Mouse (Mus musculus) right cerebral cortex, adult 2 months (tissue): ENCODE data around the gene Derl2.

Experiments
- DNase-seq, 2 experiments: peaks; one replicate each; pipeline ENCODE4 v3.0.0; 2021 to 2022; ENCODE audit warnings: low spot score in 2 of 2

Gene Derl2

DNA sequence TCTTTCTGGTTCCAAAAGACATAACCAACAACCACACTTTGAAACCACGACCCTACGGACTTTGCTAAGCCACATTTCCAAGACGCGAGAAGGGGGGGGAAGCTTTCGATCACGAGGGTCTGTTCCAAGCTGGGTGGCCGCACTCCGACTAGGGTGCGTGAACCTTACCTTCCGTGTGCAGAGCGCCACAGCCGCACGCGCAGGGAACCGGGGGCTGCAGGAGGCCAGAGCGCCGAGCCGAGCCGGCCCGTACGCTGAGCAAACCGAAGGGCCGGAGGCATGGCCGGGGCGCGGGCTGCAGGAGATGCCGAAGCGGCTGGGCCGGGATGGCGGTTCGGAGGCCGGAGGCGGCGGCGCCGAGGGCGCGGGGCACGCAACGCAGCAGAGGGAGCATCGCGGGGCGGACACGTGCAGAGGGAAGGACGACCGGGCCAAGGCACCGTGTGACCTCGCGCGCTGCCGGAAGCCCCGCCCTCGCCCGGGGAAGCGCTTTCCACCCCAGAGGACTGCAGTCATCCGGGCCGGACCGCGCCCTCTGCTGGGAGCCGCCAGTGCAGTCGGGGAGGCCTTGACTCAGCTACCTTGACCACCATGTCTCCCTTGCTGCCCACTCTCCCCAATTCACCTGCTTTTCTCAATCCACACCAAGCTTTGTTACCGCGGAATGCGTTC lies 36.9 kb downstream of the Derl2 start, which contains the start of gene C1qbp:
C1qbp (minus strand) TSS at position 470 of the 672 bp plus-strand sequence.
- DNase-seq = peak; percentile 92 to 93

DNA sequence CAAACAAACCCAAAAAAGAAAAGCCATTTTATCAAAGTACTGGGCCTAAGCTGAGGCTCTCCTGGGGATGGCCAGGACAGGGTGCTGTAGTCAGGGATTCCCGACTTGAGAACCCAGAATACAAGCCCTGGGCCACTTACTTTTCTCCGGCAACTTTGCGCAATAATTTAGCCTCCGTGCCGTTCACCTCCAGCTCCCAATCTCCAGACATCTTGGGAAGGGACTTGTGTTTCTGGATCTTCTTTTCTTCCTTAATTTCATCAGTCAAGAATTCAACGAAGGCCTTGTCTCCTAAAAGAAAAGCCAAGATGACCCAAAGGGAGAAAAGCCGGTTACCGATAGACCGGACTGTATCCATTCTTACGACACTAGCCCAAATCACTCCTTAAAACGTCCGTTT lies 37.6 kb downstream of the Derl2 start:
- no peak for DNase-seq

DNA sequence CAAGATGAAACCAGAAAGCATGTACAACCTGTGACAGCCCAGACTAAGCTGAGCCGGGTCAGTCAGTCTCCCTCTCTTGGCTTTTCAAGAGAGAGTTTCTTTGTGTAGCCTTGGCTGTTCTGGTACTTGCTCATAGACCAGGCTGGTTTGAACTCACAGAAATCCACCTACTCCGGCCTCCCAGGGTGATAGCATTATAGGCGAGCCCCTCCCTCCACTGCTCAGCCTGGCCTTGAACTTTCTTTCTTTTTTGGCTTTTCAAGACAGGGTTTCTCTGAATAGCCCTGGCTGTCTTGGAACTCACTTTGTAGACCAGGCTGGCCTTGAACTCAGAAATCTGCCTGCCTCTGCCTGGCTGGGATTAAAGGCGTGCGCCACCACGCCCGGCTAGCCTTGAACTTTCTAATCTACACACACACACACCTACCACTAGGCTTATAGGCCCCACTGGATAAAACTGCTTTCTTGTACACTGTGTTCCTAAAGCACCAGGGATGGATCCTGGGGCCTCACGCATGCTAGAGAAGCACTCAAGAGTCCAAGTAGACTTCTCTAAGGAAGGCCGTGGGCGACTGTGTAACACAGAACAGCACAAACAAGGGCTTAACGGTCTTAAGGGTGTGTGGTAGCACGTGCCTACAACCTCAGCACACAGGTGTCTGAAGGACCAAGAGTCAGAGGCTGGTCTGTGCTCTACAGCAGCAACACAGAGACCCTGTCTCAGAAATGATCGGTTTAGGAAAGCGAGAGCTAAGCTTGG lies 38.7 kb downstream of the Derl2 start:
- DNase-seq = no peak

DNA sequence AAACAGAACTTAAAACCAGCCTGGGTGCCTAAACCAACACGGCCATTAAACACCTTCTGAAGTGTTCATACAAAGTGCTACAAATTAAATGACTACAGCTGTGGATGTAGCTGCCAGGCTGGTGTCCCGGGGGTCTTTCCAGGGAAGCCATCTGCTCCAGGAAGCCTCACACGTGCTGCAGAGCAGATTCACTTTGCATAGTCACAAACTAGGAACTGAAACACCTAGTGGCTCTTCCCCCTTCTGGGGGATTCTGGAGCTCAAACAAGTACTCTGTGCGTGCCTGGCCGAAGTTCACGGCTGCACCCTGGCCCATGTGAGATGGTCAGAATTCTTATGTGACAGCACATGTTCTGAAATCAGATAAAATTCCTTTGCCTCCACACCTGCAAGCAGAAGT lies 39.4 kb downstream of the Derl2 start:
- no peak for DNase-seq

DNA sequence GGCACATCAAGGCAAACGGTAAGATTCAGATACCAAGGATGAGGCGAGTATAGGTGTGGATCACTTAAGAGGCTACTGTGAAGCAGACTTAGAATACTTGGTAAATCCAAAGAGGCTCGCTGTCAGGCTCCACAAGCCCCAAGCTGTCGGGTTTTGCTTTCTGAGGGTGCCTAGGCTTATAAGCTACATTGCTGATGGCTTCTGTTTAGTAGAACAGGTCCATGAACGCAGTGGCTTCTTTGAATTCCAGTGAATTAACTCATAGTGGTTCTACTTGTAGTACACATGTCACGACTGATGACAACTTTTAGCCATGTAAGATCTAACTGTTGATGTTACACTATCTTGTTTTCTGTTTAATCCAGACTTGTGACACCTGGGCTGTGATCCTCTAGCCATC lies 42.3 kb downstream of the Derl2 start:
- DNase-seq = no peak

DNA sequence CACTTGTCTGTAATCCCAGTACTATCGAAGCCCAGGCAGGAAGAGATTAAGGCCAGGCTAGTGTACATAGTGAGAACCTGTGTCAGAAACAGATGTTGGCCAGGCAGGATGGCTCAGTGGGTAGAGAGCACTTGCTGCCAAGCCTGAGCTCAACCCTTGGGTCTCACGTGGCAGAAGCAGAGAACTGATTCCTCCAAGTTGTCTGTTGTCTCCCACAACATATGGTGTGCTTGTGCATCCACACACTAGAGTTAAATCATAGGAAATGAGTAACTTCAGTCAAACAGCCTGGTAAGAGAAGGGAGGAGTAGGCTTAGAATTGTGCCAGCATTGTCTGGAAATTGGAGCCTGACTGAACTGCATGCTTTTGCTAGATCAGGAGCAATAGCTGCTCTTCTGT lies 44.4 kb downstream of the Derl2 start:
- DNase-seq = peak; percentile 23 to 37

DNA sequence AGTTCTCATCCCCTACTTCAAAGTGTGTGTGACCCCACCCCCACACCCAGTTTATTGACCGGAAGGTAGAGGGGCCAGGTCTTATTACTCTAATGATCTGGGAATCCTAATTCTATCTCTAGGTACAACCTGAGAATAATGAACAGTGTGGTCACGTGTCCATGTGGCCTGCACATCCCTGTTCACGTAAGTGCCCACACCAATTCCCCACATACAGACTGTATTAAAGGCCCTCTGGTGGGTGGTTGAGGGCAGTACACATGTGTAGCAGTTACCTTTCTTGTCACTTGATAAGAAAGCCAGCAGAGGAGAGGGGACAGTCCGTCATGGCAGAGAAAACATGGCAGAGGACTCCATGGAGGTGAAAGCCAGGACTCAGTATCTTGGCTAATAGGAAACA lies 45.7 kb downstream of the Derl2 start:
- no peak for DNase-seq

DNA sequence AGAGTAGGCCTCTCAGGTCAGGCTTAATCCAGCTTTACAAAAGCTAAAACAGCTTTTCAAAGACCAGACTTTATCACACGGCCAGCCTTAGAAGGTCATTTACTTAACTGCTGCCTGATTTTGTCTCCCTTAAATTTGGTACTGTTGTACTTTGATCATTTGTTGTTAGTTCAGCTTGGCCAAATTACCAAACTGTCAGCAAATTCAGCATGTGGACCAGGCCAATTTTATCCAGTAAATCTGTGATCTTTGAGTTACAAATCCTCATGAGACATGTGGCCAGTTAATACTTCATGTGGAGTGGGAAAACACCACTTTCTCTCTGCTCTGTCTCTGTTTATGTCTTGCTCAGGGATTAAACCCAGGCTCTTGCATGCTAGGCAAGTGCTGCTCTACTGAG lies 47.1 kb downstream of the Derl2 start:
- DNase-seq = no peak

DNA sequence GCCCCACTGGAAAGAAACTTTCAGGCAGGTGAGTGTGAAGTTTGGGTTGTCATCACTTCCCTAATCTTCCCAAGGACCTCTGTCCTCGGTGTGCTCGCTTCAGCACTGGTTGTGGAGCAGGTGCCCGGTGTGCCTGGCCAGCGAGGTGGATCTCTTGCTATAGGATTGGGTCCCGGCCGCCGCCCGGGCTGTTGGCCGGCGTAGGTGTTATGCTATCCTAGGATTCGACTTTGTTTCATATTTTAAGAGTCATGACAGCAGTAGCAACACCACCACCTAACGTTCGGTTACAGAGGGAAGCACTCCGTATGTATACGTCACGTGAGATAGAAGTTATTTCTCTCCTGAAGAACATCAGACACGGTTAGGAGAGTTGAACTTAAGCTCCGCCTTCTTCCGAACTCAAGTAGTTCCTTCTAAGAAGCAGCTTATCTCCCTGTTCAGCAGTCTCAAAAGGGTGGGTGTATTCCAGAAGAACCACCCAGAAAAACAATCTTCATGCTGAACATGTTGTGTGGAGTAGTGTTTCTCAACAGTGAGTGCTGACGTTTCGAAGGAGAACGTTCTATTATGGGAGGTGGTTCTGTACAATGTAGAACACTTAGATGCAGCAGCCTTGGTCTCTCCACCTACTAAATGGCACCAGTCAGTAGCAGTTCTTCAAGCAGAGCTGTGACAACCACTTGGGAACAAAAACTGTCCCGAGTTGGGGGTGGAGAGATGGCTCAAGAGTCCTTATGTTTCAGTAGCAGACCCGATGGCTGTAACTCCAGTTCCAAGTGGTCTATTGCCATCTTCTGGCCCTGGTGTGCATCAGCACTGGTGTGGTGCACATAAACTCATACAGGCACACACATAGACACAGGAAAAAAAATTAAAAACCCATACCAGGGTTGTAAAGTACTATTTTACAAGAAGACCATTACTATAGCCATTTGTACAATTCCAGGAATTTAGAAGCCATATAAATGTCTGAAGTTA lies 48.8 kb downstream of the Derl2 start:
- DNase-seq = no peak

DNA sequence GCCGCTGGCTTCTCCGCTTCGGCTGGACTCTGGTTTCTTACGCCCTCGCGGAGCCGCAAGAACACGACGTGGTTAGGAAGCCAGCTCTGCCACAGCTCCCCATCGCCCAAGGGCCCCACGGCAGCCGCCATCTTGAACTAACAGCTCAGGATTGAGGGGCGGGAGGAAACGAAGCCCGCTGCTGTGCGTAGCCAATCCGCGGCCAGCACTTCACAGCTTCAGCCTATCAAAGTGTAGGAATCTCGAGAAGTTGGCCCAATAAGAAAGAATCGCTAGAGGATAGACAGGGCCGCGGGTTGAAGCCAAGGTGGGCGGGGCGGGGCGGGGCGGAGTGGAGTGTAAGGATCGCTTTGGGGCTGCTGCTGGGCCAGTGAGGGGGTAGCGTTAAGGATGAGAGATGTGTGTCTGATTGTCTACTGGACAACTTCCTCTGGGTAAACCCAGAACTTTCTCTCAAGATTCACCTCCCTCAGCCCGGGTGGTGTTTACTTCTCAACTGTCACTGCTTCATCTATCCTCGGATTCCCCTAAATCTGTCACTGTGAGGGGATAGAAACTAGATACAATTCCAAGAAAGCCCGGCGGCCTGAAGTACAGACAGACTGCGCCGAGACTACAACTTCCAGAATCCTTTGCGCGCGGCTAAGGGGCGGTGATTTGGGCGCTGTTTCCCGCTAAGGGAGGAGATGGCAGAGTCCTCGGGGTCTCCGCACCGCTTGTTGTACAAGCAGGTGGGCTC lies 49.7 kb downstream of the Derl2 start, which contains the start of the genes Nup88 and Rpain:
Nup88 (minus strand) TSS at position 153 of the 739 bp plus-strand sequence.
Rpain (plus strand) TSS at position 393 of the 739 bp plus-strand sequence.
- peak; percentile 95 to 96 for DNase-seq

DNA sequence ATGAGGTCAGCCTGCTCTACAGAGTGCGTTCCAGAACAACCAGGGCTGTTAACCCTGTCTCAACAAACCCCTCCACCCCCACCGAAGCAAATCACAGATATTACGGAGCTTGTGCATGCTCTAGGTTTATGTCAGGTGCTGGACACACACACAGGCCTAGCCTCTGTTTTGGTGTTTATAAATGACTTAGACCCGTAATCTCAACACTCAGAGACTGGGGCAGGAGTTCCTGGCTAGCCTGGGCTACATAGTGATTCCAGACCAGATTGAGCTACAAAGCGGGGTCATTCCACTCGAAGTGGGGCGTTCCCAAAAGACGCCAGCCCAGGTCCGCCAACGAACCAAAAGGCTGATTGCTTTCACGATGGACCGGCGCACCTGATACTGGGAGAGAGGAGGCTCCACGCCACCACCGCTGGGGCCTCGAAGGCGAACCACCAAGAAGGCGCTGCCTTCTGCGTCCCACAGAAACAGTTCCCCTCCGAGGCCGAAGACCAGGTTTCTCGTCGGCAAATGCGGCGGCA lies 50.3 kb downstream of the Derl2 start:
- no peak for DNase-seq

DNA sequence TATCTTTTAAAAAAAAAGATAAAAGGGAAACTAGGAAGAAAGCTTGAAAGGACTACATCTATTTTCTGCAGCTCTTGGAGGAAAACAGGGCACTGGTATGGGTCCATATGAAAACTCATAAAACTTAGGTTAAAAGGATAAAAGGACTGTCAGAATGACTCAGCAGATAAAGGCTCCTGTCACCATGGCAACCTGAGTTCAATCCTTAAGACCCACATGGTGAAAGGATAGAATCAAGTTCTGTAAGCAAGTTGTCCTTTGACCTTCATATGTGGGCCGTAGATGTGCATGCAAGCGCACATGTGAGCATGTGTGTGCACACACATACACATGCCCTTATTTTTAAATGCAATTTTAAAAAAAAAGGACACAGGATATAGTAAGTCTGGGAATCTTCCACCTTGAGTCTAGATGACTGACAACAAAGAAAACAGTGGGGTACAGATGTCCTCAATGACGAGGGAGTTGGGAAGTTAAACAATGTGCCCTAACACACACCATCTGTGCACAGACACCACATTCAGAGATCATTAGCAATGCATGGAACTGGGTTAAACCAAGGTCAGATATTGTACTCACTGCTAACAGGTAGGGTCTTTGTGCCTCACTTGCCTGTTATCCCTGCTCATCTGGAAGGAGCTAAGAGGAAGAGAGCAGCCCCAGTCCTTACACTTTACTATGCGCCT lies 55.3 kb downstream of the Derl2 start:
- no peak for DNase-seq

DNA sequence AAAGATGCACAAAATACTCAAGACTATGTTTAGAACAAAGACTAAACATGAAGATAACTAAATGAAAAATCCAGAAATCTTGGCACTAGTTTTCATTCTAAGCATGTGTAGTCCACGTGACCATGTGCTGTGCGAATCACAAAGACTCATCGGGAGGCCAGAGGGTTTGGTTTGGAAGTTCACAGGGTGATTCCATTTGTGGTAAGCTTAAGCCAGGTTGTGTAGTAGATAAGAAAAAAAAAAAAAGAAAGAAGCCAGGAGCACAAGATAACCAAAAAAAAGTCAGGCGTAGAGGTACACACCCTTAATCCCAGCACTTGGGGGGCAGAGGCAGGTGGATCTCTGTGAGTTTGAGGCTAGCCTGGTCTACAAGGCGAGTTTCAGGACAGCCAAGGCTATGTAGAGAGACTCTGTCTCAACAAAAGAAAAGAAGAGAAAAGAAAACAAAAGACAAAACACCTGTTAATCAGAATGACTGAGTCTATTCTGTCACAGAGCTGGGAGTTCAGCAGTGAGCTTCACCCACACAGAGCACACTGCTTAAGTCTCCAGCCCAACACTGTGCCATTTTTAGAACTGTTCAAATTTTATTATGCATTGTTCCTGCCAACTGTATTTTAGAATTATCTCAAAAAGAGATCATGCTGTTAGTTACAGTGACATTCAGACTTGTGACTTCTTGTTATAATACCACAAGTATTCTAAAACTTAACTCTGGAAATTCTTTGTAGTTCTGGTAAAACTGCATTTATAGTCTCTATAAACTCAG lies 58.7 kb downstream of the Derl2 start:
- no peak for DNase-seq
